Mouse (Mus musculus) stomach, embryonic 14.5 days (tissue): ENCODE measurements around the gene Hoxa9. TPM values are rescaled to one million over a fixed set of nuclear protein-coding genes. Genes with fewer than 3 reads are reported as not detected.

Experiments used
- ATAC-seq: fragments of 200-750 bp; cut with Nextera tagmentation; 2 replicates; pipeline ENCODE4 v1.8.0; 2017; ENCODE audit warnings: low read depth, moderate TSS enrichment; ENCODE audit not compliant: insufficient number of reproducible peaks, insufficient read depth, low FRiP score
- H3K27ac ChIP-seq: fragments of 300-500 bp; sonication (generic); 2 replicates; pipeline ENCODE4 v1.5.1; 2014; ENCODE audit warnings: mild to moderate bottlenecking, low read length, moderate library complexity, mixed read lengths
- H3K27me3 ChIP-seq: fragments of 300-500 bp; sonication (generic); 2 replicates; pipeline ENCODE4 v1.6.1; 2014; ENCODE audit warnings: low read length, control low read depth, mixed read lengths; ENCODE audit not compliant: control insufficient read depth, insufficient read depth
- H3K36me3 ChIP-seq: fragments of 300-500 bp; sonication (generic); 2 replicates; pipeline ENCODE4 v1.6.1; 2014; ENCODE audit warnings: mild to moderate bottlenecking, control low read depth, low read length, moderate library complexity, mixed read lengths; ENCODE audit not compliant: control insufficient read depth, insufficient read depth
- H3K4me1 ChIP-seq: fragments of 300-500 bp; sonication (generic); 2 replicates; pipeline ENCODE4 v1.6.1; 2014; ENCODE audit warnings: low read length, control low read depth, mixed read lengths; ENCODE audit not compliant: control insufficient read depth, insufficient read depth
- H3K4me2 ChIP-seq: fragments of 300-500 bp; sonication (generic); replicated peaks from 2 replicates; pipeline ENCODE4 v1.6.1; 2014; ENCODE audit warnings: low read depth, low read length, control low read depth
- H3K4me3 ChIP-seq: fragments of 300-500 bp; sonication (generic); 2 replicates; pipeline ENCODE4 v1.5.1; 2014; ENCODE audit warnings: low read depth, low read length, control low read depth
- H3K9ac ChIP-seq: fragments of 300-500 bp; sonication (generic); replicated peaks from 2 replicates; pipeline ENCODE4 v1.6.1; 2014; ENCODE audit warnings: low read depth, mild to moderate bottlenecking, control low read depth, low read length, moderate library complexity, mixed read lengths
- H3K9me3 ChIP-seq: fragments of 300-500 bp; sonication (generic); 2 replicates; pipeline ENCODE4 v1.6.1; 2016; ENCODE audit warnings: low read depth, low read length, control low read depth; ENCODE audit not compliant: control insufficient read depth
- WGBS: fragments of 180-500 bp; shearing (Covaris S2); extraction: QIAGEN DNeasy Blood & Tissue Kit; methylation state at CpG from one replicate; pipeline ENCODE4 v1.1.7; 2014; 5-methylcytosine and 5-hydroxymethylcytosine counted together
- polyA plus RNA-seq: library from polyadenylated mRNA; unstranded; fragments of >200 nt; fragmentation: Nextera tagmentation; extraction: Ambion mirVana; gene quantifications from 2 replicates; pipeline ENCODE4 v1.2.1, GENCODE M21; 2014

Hoxa9 gene
- polyA plus RNA-seq, 1 experiment from 2014 or later: 1.5 TPM

DNA sequence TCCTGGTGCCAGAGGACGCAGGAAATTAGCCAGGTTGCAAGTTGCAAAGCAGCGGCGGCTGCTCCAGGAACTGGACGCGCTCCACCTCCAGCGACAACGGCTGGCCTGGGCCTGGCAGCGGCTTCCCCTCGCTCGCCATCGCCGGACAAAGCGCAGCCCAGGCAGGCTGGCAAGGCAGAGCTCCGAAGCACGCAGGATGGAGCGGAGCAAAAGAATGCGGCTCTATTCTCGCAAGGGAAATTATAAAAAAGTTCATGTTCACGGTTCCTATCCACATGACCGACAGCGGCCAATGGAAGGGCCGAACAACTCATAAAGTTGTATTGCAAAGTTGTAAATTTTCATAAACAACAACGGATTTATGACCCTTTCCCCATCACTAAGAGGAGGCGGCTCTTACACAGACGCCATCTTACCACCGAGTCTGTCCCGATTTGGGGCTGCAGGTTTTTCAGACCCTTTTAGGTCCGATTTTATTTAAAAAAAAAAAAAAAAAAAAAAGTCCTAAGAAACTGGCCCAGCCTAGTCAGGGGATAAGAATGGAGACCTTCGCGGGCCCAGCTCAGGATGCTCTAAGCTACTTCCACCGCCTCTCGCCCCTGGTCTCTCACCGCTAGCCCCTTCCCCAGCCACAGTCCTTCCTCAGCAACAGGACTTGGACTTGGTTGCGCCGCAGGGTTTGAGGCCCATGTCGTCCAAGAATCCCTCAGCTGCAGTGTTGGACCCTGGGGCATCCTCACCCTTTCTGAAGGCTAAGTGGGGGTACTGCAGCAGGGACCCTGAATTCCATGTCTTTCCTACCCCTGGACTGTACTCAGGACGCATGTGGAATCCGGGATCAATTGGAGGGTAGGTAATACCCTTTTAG is 17.5 kb downstream of the Hoxa9 start, which contains the start of the genes Hoxa3 and Gm28308:
Gene Hoxa3, minus strand, starts transcription at position 218 of the 868 bp plus-strand sequence.
Gene Gm28308, minus strand, starts transcription at position 221 of the 868 bp plus-strand sequence.
- Histone ChIP-seq H3K36me3 (no peaks in the 10 kb centered on the region), H3K27me3 (peaks cover 42% of the 10 kb centered on the region), H3K4me2 (peak within 1 kb of the TSS; percentile 78), H3K4me1 (0 out of 2 replicates have a peak, but pooled peaks cover 4% of the 10 kb centered on the region), H3K9ac (peak within 1 kb of the TSS; percentile 62), H3K27ac (peak within 1 kb of the TSS; percentile 84), H3K9me3 (no peaks in the 10 kb centered on the region), H3K4me3 (peak within 1 kb of the TSS; percentile 47)
- 4% methylated on average over 38 of the region's 38 CpGs for WGBS
- ATAC-seq: 0 out of 2 replicates have a peak, but pooled peaks have one; percentile 29

- WGBS: 3% methylated on average over 22 of the region's 22 CpGs
- no peaks in the 10 kb centered on the region for H3K9me3 ChIP-seq
- peak overlapping the region; percentile 78 for H3K4me2 ChIP-seq
- no peak for ATAC-seq
- H3K36me3 ChIP-seq: no peaks in the 10 kb centered on the region
- H3K27me3 ChIP-seq: peaks cover 36% of the 10 kb centered on the region
- H3K4me1 ChIP-seq: 0 out of 2 replicates have a peak, but pooled peaks cover 2% of the 10 kb centered on the region
- peak overlapping the region; percentile 84 for H3K27ac ChIP-seq
- peak overlapping the region; percentile 62 for H3K9ac ChIP-seq
- peak overlapping the region; percentile 47 for H3K4me3 ChIP-seq
Measured at GRCm38 (mm10) chr6:52212556-52213118, 18.3 kb downstream of the Hoxa9 start.

- H3K27ac ChIP-seq: peak overlapping the region; percentile 84; the same call in 1 of the 2 replicates
- 5% methylated on average over 13 of the region's 13 CpGs for WGBS
- H3K36me3 ChIP-seq: no peaks in the 10 kb centered on the region
- H3K9me3 ChIP-seq: no peaks in the 10 kb centered on the region
- ATAC-seq: no peak
- H3K4me2 ChIP-seq: peak overlapping the region; percentile 78
- peak overlapping the region; percentile 47 for H3K4me3 ChIP-seq
- peak overlapping the region; percentile 62 for H3K9ac ChIP-seq
- H3K4me1 ChIP-seq: no peaks in the 10 kb centered on the region
- H3K27me3 ChIP-seq: peaks cover 36% of the 10 kb centered on the region
Measured at GRCm38 (mm10) chr6:52211961-52212360, 18.9 kb downstream of the Hoxa9 start.

DNA sequence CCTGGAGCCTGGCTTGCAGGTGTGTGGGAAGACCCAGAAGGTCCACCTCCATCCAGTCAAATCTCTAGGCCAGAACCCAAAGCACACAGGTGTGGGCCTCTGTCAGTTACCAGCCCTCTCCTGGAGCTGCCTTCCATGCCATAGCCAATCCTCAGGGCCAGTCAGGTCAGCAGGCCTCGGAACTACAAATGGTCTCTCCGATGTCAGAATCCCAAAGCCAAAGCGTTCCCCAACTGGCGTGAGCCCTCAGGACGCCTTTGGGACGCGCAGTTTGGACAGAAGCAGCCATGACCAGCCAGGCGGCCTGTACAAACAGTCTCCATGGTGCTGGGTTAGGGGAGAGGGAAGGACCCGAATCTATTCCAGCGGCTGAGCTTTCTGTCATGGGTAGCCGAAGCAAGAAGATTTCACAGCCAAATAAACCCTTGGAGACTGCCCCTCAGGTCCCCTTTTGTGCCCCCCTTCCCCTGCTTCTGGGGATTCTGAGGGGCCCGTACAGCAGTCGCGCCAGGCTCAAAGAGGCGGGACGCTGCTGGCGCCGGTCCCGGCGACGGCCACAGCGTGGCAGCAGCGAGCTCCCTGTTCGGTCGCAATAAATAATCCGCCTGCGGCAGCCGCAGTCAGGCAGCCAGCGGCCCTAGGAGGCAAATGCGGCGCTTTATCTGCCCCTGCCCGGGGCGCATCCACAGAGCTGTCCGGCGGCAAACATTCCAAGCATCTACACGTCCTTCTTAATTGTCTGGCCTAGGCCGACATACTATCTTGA is 19.5 kb downstream of the Hoxa9 start:
- Histone ChIP-seq H3K4me1 (no peaks in the 10 kb centered on the region), H3K4me2 (peak overlapping the region; percentile 78), H3K9ac (peak overlapping the region; percentile 62), H3K9me3 (no peaks in the 10 kb centered on the region), H3K27ac (peak overlapping the region; percentile 84; the same call in 1 of the 2 replicates), H3K27me3 (peaks cover 36% of the 10 kb centered on the region), H3K36me3 (no peaks in the 10 kb centered on the region), H3K4me3 (peak overlapping the region; percentile 47)
- peak; percentile 19; the same call in 1 of the 2 replicates for ATAC-seq
- WGBS: 2% methylated on average over 37 of the region's 37 CpGs

- H3K36me3 ChIP-seq: no peaks in the 10 kb centered on the region
- 23% methylated on average over 12 of the region's 12 CpGs for WGBS
- peak overlapping the region; percentile 71; the same call in 1 of the 2 replicates for H3K27ac ChIP-seq
- peak overlapping the region; percentile 78 for H3K4me2 ChIP-seq
- peak overlapping the region; percentile 18 for H3K9ac ChIP-seq
- no peaks in the 10 kb centered on the region for H3K9me3 ChIP-seq
- H3K4me3 ChIP-seq: peak overlapping the region; percentile 47
- peaks cover 24% of the 10 kb centered on the region for H3K27me3 ChIP-seq
- H3K4me1 ChIP-seq: peaks cover 3% of the 10 kb centered on the region; the same call in 1 of the 2 replicates
- no peak for ATAC-seq
Measured at GRCm38 (mm10) chr6:52209685-52210046, 21.2 kb downstream of the Hoxa9 start.

DNA sequence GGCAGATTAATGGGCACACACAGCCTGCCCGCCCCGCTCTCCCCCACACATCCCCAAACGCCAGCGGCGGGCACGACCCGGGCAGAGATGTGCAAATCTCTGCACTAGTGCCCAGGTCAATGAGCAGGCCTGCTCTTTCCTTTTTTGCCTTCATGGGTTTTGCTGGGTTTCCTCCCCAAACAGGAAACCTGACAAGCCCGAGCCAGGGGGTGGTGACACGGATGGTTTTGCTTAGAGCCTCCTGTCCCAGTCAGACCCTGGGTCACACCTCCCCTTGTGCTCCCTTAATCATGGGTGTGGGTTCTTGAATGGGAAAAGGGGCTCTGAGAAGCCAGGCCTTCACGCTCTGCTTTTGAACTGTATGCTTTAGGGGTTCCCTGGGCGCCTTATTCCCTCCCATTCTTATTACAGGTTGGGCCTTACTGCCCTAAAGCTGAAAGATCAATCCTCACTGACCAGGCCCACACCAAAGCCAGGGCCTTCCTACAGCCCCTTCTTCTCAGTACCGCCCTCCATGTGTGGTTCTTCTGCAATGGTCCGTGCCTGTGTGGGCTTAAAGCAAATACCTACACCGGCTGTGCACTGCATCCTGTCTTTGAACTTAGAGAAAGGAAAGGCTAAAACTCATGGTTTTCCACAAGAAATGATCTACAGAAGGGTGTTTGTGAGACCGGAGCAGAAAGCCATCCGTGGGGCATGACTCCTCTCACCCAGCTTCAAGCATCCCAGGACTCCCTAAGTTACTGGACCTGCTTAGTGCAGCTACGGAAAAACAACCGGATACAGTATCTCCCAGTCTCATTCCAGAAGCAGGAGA is 21.8 kb downstream of the Hoxa9 start:
- WGBS: 13% methylated on average over 18 of the region's 18 CpGs

DNA sequence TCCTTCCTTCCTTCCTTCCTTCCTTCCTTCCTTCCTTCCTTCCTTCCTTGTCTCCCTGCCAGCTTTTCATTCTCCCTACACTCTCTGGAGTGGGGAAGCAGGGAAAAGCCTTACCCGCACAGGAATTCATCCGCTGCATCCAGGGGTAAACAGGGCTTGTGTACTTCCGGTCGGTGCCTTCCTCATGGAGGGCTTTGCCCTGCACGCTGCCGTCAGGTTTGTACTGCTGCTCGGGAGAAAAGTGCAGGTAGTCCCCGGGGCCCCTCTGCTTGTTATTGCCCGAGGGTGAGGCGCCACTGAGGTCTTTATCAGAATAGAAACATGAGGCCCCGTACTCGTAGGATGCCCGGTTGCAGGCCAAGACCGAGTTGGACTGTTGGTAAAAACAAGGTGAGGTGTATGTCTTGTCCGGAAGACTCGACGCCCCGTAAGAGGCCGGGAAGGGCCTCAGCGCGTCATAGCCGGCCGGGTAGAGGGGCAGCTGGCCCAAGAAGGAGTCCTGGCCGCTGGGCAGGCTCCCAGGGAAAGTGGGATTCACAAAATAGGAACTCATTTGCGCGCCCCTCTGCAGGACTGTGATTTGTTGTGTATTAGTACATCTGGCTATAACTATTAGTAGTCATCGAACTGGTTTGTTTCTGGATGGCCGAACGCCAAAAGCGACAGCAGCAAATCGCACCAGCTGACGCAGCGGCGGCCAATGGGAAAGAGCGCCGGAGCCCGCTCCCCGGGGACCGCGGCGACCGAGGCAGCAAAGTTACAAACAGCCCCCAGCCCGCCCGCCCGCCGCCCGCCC is 22.6 kb downstream of the Hoxa9 start, which contains the start of gene Hoxa6:
Gene Hoxa6, minus strand, starts transcription at position 651 of the 796 bp plus-strand sequence.
- ATAC-seq: no peak
- peak within 1 kb of the TSS; percentile 81 for H3K27ac ChIP-seq

More for the DNA sequence above, 21.8 kb downstream of the Hoxa9 start:
- peak overlapping the region; percentile 78 for H3K4me2 ChIP-seq
- no peak for ATAC-seq
- H3K4me3 ChIP-seq: peak overlapping the region; percentile 47
- peak overlapping the region; percentile 71; the same call in 1 of the 2 replicates for H3K27ac ChIP-seq
- H3K9ac ChIP-seq: peak overlapping the region; percentile 18
- peaks cover 20% of the 10 kb centered on the region for H3K27me3 ChIP-seq
- no peaks in the 10 kb centered on the region for H3K36me3 ChIP-seq
- no peaks in the 10 kb centered on the region for H3K9me3 ChIP-seq
- H3K4me1 ChIP-seq: peaks cover 3% of the 10 kb centered on the region; the same call in 1 of the 2 replicates

More for the DNA sequence above, 22.6 kb downstream of the Hoxa9 start, which contains the start of gene Hoxa6:
- peak within 1 kb of the TSS; percentile 78 for H3K4me2 ChIP-seq
- peak within 1 kb of the TSS; percentile 18 for H3K9ac ChIP-seq
- no peaks in the 10 kb centered on the region for H3K36me3 ChIP-seq
- peaks cover 3% of the 10 kb centered on the region; the same call in 1 of the 2 replicates for H3K4me1 ChIP-seq
- H3K9me3 ChIP-seq: no peaks in the 10 kb centered on the region
- H3K27me3 ChIP-seq: peaks cover 19% of the 10 kb centered on the region
- H3K4me3 ChIP-seq: peak within 1 kb of the TSS; percentile 90
- WGBS: 4% methylated on average over 47 of the region's 47 CpGs
